Mouse (Mus musculus): Measurements from ENCODE around the gene Kcnj12. TPM values are rescaled to one million over a fixed set of nuclear protein-coding genes. Genes with fewer than 3 reads are reported as not detected.

Gene Kcnj12
- total RNA-seq (2021) = 10 to 100 TPM; 17.9 to 18.2 TPM

GRCm38 (mm10) chr11:61022550-61023391, at the start of gene Kcnj12:
TSS of gene Kcnj12 (plus strand) at chr11:61022564.
- DNase-seq (ENCODE audit: low spot score in 2 of 2) = no peak
- intact Hi-C loops (cut with DNase I) = loop anchor here (2.0 kb wide), 1 partner anchor 40 kb away; no protein-coding TSS in a partner anchor

DNA sequence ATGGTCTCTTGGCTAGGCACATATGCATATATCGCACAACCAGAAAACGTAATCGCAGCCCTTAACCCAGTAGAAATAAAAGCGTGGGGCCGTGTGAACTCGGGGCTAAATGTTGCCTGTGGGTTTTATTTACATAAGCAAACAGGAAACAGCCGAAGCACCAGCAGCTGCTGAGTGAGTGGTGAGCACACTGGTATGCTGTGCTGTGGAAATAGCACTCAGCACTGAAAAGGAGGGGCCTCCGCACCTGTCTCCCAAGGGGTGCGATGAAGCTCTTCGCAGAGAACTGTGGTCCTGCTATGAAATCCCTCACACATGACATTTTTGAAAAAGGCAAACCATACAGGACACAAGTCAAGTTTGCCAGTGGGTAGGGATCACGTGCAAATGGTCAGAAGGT, 47.3 kb upstream of the Kcnj12 start:
- DNase-seq (ENCODE audit: low spot score in 2 of 2) = no peak
- intact Hi-C loops (cut with DNase I) = no loop called here

DNA sequence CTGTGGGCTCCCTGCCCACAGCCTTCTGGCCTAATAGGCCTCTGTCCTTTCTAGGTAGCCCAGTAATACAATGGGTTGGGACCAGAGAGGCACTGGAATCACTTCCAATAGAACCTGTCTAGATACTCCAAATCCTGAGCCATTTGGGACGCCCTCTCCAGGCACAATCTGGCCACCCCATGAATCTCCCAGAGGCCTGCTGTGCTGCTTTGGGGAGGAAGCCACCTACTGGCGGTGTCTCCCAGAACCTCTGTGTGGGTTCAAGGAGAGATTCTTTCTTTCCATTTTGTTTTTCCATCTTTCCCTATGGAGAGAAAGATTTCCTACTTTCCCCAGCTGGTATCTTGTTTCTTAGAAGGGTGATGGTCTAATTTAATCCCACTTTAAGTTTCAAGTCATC, 46.1 kb upstream of the Kcnj12 start:
- no peak for DNase-seq (ENCODE audit: low spot score in 2 of 2)
- intact Hi-C loops (cut with DNase I) = no loop called here

- intact Hi-C loops (cut with DNase I) = no loop called here
- no peak for DNase-seq (ENCODE audit: low spot score in 2 of 2)
These were observed 45.6 kb upstream of the Kcnj12 start for GRCm38 (mm10) chr11:60976742-60977141.

DNA sequence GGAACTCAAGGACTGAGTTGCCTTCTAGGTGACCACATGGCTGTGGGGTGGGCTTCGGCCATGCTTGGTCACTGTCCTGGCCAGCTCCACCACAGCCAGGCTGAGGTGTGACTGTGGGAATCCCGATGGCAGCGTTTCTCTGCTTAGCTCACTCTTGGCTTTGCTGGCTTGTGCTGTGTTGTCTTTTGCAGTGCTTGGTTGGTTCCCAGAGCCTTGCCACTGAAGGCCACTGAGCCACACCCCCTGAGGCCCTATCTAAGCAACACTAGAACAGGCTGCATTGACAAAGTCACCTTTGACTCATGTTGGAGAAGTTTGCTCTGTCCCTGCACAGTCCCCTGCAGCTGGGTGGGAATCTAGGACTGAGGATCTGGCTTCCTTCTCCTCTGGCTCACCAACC, 45.2 kb upstream of the Kcnj12 start:
- intact Hi-C loops (cut with DNase I) = no loop called here
- DNase-seq (ENCODE audit: low spot score in 2 of 2) = no peak

DNA sequence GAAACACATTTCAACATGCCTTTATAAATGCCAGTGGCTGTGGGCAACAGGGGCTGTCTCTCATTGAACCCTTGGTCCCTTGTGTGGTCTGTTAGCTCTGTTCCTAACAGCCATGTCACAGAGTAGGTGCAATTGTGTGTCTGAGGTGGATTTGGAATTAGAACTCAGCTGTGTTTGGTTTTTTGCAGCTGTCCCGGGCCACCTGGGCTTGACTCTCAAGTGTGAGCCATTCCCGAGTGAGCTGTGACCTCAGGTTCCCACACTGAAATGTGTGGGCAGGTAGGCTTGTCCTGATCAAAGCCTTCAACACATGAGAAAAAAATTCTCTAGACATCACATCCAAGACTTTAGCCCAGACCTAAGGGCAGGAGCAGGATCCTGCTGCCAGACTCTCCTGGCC, 43.7 kb upstream of the Kcnj12 start:
- intact Hi-C loops (cut with DNase I) = no loop called here
- no peak for DNase-seq (ENCODE audit: low spot score in 2 of 2)

GRCm38 (mm10) chr11:60979788-60980187, 42.6 kb upstream of the Kcnj12 start:
- no peak for DNase-seq (ENCODE audit: low spot score in 2 of 2)
- intact Hi-C loops (cut with DNase I) = no loop called here

DNA sequence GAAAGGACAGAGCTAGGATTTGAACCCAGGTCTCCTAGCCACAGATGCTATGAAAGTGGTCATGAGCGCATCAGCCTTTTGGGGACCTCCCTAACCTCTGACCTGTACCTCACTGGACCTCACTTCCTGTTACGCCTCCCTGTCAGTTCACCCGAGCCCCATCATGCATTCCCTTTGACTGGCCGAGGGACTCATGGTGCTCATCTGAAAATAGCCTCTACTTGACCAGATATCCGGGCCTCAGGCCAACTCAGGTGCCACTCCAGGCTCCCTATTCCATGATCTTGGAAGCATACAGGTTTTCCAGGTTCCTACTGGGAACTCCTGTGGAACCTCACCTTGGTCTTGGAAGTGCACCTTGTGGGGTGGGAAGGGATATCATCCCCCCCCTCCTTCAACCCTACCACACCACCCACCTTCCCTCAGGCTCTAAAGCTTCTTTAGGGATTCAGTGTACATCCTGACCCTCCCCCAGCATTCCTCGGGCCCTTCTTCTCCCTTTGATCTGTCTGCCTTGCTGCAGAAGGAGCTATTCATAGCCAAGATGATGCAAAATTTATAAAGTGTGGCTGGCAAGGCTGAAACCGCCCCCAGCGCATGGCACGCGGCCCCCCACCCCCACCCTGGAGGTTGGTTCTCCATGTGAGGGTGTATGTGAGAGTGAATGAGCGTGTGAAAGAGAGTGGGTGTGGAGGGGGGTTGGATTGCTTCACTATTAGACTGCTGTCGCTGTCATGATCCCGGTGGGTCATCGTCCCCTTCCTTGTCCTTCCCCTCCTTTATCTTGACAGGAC, 40.5 kb upstream of the Kcnj12 start:
- peak in 1 of 2 experiments; percentile 25 for DNase-seq (ENCODE audit: low spot score in 2 of 2)
- intact Hi-C loops (cut with DNase I) = no loop called here

- intact Hi-C loops (cut with DNase I) = no loop called here
- DNase-seq (ENCODE audit: low spot score in 2 of 2) = peak in 1 of 2 experiments; percentile 28
These were observed 37.3 kb upstream of the Kcnj12 start for GRCm38 (mm10) chr11:60984912-60985558.

- intact Hi-C loops (cut with DNase I) = no loop called here
These were observed 31.9 kb upstream of the Kcnj12 start for GRCm38 (mm10) chr11:60990428-60990827.

DNA sequence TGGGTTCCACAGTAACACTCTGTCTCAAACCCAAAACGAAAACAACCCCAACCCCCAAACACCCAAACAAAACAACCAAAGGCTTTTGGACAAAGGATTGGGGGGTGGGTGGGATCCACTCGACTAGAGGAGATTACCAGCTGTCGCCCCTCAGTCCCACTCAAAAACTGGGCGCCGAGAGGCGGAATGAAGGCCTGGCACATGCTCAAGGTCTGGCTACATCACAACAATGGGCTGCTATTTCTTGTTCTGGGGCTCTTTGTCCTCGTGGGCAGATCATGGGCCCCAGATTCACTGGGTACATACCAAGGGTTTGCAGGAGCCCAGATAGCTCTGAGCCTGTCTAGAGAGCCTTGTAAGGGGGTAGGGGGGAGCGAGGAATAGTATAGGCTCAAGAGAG, 19.6 kb upstream of the Kcnj12 start:
- no peak for DNase-seq (ENCODE audit: low spot score in 2 of 2)
- intact Hi-C loops (cut with DNase I) = no loop called here

More at GRCm38 (mm10) chr11:60990428-60990827, 31.9 kb upstream of the Kcnj12 start:
- no peak for DNase-seq (ENCODE audit: low spot score in 2 of 2)

- intact Hi-C loops (cut with DNase I) = no loop called here
- DNase-seq (ENCODE audit: low spot score in 2 of 2) = no peak
These were observed 18.3 kb upstream of the Kcnj12 start for GRCm38 (mm10) chr11:61004046-61004445.

DNA sequence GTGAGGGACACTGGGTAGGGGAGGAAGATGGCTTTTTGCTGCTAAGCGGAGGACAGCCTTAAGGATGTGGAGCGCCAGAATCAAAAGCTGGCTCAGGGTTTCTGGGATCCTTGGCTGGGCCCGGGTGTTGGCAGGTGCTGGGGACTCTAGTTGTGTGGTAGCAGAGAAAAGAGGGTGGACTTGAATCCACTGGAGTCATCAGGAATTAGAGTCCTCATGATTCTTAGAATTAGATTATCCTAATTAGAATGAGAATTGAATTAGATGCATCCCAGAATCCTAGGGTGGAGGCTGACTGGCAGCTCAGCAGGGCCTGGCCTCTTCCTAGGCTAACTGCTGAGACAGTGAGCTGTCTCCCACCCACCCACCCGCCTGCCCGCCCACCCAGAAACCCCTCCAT, 17.6 kb upstream of the Kcnj12 start:
- intact Hi-C loops (cut with DNase I) = no loop called here
- DNase-seq (ENCODE audit: low spot score in 2 of 2) = no peak

- no peak for DNase-seq (ENCODE audit: low spot score in 2 of 2)
- intact Hi-C loops (cut with DNase I) = no loop called here
These were observed 17.0 kb upstream of the Kcnj12 start for GRCm38 (mm10) chr11:61005345-61005744.

GRCm38 (mm10) chr11:61011736-61012294, 10.5 kb upstream of the Kcnj12 start:
- DNase-seq (ENCODE audit: low spot score in 2 of 2) = no peak
- intact Hi-C loops (cut with DNase I) = no loop called here

DNA sequence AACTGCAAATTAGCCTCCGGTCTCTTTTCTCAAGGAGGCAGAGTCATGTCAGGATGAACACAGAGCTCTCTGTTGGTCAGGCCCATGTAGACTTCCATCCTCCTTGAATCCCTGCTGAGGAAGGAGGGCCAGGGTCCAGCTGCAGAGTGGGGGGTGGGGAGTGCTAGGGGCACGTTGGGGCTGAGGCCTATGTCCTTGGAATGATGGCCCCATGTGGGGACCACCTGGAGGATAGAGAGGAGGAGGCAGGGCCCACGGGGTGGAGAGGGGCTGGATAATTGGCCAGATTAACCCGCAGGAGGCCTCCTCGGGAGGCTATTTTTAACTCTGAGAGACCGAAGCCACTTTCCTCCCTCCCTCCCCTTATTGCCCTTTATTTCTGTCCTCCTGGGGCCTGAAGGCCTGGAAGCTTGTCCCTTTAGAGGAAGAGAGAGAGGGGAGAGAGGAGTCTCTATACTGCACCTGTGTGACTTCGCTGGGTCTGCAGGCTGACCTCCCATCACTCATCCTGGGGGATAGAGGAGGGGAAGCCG, 5.4 kb upstream of the Kcnj12 start:
- DNase-seq (ENCODE audit: low spot score in 2 of 2) = no peak
- intact Hi-C loops (cut with DNase I) = no loop called here

- no peak for DNase-seq (ENCODE audit: low spot score in 2 of 2)
- intact Hi-C loops (cut with DNase I) = no loop called here
These were observed 1.2 kb upstream of the Kcnj12 start for GRCm38 (mm10) chr11:61021129-61021528.

DNA sequence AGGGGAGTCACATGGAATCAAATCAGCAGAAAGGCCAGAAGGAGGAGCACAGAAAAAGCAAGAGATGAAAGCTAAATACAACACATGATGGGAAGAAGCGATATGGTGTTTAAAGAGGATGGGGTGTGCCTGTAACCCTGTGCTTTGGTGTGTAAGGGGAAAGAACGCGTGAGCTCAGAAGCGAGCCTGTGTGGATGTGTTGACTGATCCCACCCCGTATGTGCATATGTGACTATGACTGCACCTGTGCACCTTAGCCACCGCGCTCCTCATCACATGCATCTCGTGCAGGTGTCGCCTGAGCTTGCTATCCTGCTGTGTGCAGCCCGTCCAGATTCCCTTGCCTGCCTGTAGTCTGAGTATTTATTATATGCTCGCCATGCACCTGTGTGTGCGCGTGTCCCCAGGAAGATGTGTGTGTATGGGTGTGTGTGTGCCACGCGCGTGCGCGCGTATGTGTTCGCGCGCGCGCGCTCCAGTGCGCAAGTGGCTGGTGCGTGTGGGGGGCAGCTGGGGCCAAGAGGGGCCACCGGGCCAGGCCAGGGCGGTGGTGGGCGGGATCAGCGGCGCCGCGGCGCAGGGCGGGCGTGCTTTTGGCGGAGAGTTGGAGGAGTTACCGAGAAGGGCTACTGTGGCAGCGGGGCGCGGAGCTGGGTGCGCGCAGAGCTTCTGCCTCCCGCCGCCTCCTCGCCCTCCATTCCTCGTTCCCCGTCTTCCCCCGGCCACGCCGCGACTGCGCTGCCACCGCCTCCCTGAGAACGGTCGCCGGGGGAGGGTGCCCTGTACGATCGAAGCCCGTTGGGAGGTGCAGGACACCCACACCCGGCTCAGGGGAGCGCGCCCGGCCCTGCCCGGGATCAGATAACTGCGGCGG, 451 bp upstream of the Kcnj12 start:
- DNase-seq (ENCODE audit: low spot score in 2 of 2) = peak; percentile 62 to 75
- intact Hi-C loops (cut with DNase I) = loop anchor here (2.0 kb wide), 1 partner anchor 41 kb away; no protein-coding TSS in a partner anchor
